Mouse (Mus musculus) cerebellum, postnatal 25 days (tissue): ENCODE measurements around the gene Rreb1.

Experiments
- DNase-seq, 2 experiments: peaks; one replicate each; pipeline ENCODE4 v3.0.0; 2021; ENCODE audit warnings: mixed read lengths in 2 of 2

Gene Rreb1

GRCm38 (mm10) chr13:37778147-37778593 is at the start of gene Rreb1:
Gene Rreb1 (plus strand): TSS chr13:37778400.
- DNase-seq: peak; percentile 29 to 37

DNA sequence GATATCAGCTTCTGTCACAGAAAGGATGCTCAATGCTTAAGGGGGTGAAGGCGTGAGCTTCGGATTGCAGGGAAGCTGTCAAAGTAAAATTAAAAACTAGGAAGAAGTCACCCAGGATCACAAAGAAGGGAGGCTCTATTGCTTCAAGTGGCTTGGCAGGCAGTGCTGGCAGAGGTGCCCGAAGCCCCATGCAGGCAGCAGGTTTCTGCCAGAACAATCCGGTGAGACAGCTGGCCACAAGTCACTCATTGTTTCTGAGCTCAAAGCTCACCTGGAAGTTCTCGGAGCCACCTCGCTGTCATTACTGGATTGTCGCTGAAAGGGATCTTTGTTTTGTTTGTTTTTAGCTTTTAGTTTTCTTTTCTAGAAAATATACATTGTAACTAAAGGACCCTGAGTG is 49.6 kb upstream of the Rreb1 start:
- peak; percentile 16 to 42 for DNase-seq

GRCm38 (mm10) chr13:37731914-37732693 is 46.1 kb upstream of the Rreb1 start:
- no peak for DNase-seq

DNA sequence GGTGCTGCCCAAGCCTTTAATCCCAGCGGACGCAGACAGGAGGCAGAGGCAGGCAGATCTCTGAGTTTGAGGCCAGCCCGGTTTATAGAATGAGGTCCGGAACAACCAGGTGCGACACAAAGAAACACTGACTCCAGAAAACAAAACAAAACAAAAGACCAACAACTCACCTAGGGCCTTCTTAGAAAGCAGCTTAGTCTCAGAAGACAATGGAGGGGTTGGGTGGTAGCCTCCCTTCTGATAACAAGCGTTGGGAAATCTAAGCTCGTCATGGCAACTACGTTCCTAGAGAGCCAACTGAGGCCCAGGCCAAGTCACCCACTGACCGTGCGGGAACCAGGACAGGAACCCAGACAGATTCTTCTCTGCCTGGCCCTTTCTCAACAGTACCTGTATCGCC is 43.7 kb upstream of the Rreb1 start:
- no peak for DNase-seq

GRCm38 (mm10) chr13:37740111-37740510 is 38.1 kb upstream of the Rreb1 start:
- DNase-seq: no peak

- DNase-seq: no peak
Observed at GRCm38 (mm10) chr13:37740752-37741151, 37.4 kb upstream of the Rreb1 start.

DNA sequence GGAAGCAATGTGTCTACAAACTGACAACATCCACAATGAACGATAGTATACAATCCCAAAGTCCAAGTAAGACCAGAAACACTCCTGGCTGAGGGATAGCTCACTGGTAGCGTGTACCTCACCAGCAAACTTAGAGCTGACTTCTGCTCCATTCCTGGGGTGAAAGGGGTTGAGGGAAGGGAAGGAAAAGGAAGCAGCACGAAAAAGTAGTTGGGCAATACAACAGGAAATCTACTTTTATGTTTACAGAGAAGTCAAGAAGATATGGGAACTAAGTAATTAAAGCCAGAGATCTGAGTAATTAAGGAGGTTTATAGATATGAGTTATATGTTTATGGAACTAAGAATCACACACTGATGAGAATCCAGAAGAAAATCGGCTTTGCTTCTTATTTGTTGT is 36.0 kb upstream of the Rreb1 start:
- no peak for DNase-seq

DNA sequence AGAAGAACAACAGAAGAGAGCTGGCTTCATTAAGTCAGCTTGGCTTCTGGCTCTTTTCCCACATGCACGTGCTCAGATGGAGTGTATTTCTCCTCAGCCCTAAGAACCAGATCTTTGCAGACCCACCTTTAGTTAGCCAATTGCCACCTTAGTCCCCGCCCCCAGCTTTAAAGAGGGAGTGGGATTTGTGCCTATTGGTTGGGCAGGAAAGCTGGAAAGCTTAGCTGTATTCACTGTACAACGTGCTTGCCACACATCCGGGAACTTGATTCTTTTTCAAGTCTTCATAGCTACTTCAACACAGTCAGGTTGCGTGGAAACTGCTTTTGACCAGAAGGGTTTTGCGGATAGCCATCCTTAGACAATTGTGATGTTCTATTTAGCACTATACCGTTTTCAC is 30.7 kb upstream of the Rreb1 start:
- DNase-seq: no peak

DNA sequence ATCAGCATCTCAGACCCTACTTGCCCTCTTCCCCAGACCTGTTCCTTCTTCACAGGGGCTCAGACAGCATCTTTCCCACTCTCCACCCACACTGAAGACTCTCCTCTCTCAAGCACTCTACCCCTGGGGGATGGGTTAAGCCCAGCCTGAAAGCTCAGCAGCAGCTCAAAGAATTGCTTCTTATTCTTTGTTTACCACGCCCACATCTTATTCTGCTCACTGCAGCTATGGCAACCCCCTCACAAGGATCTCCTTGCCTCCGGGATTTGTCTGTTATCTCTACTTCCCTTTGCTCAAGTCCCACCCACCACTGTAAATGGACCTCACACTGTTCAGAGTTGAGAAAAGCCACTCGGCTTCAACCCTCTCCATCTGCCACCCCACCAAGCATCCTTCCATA is 28.7 kb upstream of the Rreb1 start:
- no peak for DNase-seq

DNA sequence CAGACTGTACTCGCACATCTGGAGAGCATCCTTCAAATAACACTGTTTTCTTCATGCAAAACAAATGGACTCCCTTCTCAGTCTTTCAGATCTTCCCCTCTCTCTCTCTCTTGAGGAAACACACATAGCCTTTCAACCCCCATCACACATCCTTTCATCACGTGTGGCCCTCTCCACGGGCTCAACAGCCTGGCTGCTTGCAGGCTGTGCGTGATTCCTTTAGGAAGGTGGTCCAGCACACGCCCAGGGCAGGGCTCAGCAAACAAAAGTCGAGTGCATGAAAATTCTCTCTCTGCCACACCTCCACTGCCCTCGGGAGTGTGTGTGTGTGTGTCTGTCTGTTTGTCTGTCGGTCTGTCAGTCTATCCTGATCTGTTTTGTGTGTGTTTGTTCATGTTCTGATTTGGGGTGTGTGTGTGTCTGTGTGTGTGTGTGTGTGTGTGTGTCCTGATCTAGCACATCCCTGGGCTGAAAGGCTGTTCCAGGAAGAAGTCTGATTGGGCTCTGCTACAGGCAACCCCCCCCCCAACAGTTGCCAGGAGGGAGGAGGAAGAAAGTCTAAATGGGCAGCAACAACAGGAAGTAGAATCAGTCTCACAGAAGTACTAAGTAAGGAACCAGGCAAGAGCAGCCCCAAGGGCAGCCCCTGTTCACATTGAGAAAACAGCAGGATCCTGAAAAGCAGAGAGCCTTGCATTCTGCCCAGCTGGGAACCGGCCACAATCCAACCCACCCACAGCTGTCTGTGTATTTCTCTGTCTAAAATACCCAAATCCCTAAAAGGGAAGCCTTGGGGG is 26.8 kb upstream of the Rreb1 start:
- DNase-seq: no peak

DNA sequence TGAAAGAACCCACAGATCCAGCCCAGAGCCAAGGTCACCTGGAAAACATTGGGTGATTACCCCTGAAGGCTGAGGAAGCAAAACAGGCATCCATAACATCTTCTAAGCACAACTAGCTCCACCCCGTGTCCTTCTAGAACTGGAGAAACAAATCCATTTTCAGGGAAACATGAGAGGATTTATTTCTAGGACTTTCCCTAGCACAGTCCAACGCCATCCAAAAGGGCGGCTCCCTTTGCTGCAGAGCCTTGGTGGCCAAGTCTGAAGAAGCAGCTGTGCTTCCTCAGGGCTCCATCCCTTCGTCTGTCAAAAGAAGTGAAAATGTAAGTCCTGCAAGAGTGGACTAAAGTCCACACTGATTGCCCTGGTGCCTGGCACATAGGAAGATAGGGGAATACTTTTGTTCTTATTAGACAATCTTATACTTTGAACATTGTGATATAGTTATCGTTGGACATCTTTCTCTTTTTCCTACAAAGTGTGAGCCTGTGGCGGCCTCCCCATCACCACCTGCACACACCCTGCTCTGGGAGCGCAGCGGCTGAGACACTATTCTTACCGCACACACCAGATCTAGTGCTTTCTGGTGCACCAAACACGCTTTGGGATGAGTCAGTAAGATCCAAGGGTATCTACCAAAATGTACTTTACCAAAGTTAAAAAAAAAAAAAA is 18.7 kb upstream of the Rreb1 start:
- DNase-seq: no peak

- no peak for DNase-seq
Observed at GRCm38 (mm10) chr13:37760013-37760342, 18.2 kb upstream of the Rreb1 start.

DNA sequence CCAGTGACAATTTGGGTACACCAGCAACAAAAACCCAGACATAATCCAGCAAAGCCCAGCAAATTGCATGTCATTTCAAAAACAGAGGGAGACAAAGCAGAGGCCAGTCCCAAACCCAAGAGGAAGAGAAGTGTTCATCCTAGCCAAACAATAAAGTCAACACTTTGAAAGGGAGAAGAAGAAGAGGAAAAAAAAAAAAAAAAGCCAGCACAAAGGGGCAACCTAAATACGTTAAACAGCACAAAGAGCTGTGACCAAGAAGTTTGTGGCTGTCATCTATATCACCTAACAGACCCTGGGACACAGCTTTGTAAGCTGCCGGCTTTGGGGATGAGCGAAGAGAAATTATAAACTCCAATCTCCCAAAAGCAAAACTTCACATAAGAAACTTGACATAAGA is 17.8 kb upstream of the Rreb1 start:
- no peak for DNase-seq

DNA sequence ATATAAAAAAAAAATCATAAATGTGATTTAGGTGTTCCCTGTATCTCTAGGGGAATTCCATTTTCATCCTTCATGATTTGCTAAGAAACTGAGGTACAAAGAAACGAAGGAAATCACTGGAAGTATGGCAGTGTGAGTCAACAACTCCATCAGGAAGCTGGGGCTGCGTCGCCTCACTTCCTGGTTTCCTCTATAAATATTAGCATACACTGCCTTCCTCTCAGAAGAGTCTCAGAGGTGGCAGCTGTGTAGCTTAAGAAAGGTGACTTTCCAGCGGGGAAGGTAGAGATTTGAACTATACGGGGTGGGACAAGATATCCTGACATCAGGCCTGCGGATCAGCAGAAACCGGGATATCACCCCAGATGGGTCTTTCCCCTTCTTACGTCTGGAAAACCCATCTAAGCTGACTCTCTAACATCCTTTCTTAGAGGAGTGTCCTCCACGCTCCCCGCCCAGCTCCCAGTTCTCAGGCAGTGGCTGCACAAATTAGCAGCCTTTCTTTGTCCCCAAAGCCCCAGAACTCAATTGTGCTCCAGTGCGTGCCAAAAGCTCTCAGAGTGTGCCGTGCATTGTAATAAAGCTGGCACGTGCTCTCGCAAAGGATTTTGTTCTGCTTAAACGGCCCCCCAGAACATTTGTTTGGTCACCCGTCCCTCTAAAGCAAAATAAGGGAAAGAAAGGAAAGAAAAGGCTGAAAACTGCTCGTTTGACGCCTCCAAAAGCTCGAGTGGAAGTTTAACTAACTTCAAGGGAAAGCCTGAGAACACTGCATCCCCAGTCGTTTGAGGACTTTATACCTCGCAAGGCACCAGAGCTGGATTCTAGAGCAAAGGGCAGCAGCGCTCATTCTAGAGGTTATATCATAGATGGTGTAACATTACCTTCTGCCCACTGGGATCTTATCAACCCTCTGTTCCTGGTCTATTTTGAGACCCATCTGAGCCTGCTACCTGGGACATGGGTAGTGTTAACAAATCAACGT is 17.0 kb upstream of the Rreb1 start:
- DNase-seq: peak in 1 of 2 experiments; percentile 3

DNA sequence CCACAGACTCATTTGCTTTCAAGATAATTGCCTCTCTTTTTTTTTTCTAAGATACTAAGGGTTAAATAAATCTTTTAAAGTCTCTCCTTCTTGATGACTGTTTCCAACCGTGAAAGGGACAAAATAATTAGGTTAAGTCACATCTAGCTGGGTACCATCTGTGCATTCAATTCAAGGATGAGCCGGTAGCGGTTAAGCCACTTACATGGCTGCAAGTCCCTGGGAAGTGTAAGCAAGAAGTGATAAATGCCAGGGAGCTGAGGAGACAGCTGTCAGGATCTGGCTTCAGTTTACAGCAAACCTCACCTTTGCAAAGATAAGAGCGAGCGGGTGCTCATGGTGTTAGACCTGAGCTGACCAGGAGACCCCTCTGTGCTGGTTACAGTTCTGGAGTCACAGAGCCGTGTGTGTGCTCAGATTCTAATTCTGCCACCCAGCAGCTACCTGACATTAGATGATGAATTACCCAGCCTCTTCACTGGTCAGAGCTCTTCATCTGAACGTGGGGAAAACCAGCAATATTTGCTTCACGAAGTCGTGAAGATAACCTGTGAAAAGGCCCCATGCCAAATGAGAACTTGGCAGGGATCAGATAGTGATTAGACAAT is 14.3 kb upstream of the Rreb1 start:
- no peak for DNase-seq

DNA sequence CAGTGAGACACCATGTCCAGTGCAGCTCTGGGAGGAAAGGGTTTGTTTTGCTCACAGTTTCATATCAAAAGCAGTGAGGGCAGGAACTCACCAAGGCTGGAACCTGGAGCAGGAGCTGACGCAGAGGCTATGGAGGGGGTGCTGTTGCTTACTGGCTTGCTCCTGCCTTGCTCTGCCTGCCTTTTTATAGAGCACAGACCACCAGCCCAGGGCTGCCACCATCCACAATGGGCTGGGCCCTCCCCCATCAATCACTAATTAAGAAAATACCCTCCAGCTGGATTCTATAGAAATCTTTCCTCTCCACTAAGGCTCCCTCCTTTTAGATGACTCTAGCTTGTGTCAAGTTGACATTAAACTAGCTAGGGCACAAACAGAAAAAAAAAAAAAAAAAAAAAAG is 8.4 kb upstream of the Rreb1 start:
- no peak for DNase-seq

DNA sequence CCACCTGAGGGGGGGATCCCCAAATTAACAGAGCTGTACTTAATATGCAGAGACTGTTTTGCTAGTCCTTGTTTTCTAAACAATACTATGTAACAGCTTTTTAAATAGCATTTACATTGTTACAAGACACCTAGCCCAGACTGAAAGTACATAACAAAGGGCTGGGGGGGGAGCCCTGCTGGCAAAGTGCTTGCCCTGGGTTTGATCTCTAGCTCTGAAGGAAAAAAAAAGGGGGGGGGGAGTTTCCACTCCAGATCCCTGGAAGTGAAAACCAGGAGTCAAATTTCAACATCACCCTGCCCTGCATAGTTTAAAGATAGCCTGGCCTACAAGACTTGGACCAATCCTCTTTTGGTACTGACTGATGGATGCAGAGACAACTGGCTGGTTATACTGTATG is 4.7 kb upstream of the Rreb1 start:
- no peak for DNase-seq

GRCm38 (mm10) chr13:37776675-37777074 is 1.5 kb upstream of the Rreb1 start:
- no peak for DNase-seq

GRCm38 (mm10) chr13:37777351-37778146 is 651 bp upstream of the Rreb1 start:
- DNase-seq: no peak

DNA sequence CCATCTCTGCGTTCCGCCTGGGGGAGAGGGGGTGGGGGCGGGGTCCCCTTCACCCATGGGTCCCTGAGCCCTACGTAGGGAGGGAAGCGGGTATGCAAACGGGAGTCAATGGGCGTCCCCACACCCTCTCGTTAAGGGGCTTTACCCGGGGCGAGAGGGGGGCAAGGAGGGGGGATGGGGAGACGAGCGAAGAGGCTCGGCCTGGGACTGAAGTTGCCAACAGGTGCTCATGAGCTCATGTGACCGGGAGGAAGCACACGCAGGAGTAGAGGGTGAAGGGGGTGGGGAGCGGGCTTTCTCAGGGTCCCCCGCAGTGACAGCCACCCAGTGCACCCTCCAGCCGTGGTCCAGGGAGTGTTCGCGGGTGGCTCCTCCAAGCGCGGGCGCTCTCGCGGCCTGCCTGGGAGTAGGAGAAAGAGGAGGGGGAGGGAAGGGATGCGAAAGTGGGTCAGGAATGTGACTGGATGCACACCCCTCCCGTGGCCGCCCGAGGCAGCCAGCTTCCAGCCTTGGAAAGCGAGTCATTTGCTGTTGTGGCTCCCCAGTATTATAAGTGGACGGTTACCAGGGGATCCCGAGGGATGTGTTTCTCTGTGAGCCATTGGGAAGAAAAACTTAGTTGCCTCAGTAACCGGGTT is 513 bp downstream of the Rreb1 start:
- DNase-seq: peak; percentile 22 to 32

DNA sequence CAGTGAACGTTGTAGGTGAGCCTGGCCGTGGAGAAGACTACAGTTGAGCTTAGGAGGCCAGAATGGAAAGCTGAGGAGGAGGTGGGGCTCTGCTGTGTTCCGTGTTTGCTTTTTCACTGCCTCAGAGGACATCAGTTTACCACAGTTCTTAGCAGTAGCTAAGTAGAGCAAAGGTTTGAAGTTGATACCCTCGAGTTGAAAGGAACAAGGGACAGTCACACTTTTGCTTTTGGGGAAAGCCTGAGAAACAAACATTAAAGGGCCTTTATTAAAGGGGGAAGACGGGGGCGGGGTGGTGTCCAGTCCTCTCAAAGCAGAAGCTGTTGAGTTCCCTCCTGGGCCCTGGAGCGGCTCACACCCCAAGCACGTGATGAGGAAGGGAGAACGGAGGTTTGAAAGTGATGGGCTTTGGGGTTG is 1.1 kb downstream of the Rreb1 start:
- no peak for DNase-seq
